Mouse (Mus musculus): ENCODE measurements around the gene Cfap77. TPM values are rescaled to one million over a fixed set of nuclear protein-coding genes. Genes with fewer than 3 reads are reported as not detected.

Gene Cfap77
- polyA plus RNA-seq, 1 experiment from 2014 or later, result 0.27 TPM

- H3K9ac ChIP-seq, result no peak overlapping the region
- ATAC-seq (ENCODE audit: insufficient number of reproducible peaks, low FRiP score), result no peak
- WGBS, result 3% methylated on average over 3 of the region's 3 CpGs
- no peaks in the 10 kb centered on the region for H3K9me3 ChIP-seq (replicated peaks)
- peaks cover 100% of the 10 kb centered on the region for H3K27me3 ChIP-seq (replicated peaks)
- H3K36me3 ChIP-seq, result peaks cover 1% of the 10 kb centered on the region
- H3K4me2 ChIP-seq, result no peak overlapping the region
- no peak overlapping the region for H3K4me3 ChIP-seq
- peaks cover 27% of the 10 kb centered on the region for H3K4me1 ChIP-seq (replicated peaks)
- H3K27ac ChIP-seq (ENCODE audit: poor library complexity, severe bottlenecking), result no peak overlapping the region
These were observed 144.0 kb downstream of the Cfap77 start for GRCm38 (mm10) chr2:28910877-28911276.

- H3K36me3 ChIP-seq, result peaks cover 9% of the 10 kb centered on the region
- H3K4me2 ChIP-seq, result no peak overlapping the region
- H3K9ac ChIP-seq, result no peak overlapping the region
- H3K27ac ChIP-seq (ENCODE audit: poor library complexity, severe bottlenecking), result no peak overlapping the region
- H3K4me3 ChIP-seq, result no peak overlapping the region; the same call in 1 of the 2 replicates
- 7% methylated on average over 25 of the region's 25 CpGs for WGBS
- peaks cover 27% of the 10 kb centered on the region for H3K4me1 ChIP-seq (replicated peaks)
- H3K9me3 ChIP-seq (replicated peaks), result no peaks in the 10 kb centered on the region
- H3K27me3 ChIP-seq (replicated peaks), result peaks cover 97% of the 10 kb centered on the region
- ATAC-seq (ENCODE audit: insufficient number of reproducible peaks, low FRiP score), result no peak
These were observed 144.8 kb downstream of the Cfap77 start for GRCm38 (mm10) chr2:28909818-28910710.

GRCm38 (mm10) chr2:28909186-28909817, 145.6 kb downstream of the Cfap77 start:
- 1% methylated on average over 41 of the region's 41 CpGs for WGBS
- no peak overlapping the region for H3K27ac ChIP-seq (ENCODE audit: poor library complexity, severe bottlenecking)
- no peak for ATAC-seq (ENCODE audit: insufficient number of reproducible peaks, low FRiP score)
- H3K36me3 ChIP-seq, result peaks cover 16% of the 10 kb centered on the region
- peak overlapping the region; percentile 69 for H3K4me2 ChIP-seq
- H3K9me3 ChIP-seq (replicated peaks), result no peaks in the 10 kb centered on the region
- H3K9ac ChIP-seq, result no peak overlapping the region
- peaks cover 89% of the 10 kb centered on the region for H3K27me3 ChIP-seq (replicated peaks)
- peaks cover 27% of the 10 kb centered on the region for H3K4me1 ChIP-seq (replicated peaks)
- peak overlapping the region; percentile 36 for H3K4me3 ChIP-seq

- no peak; the same call in 1 of the 2 replicates for ATAC-seq (ENCODE audit: insufficient number of reproducible peaks, low FRiP score)
- H3K4me3 ChIP-seq, result peak overlapping the region; percentile 36
These were observed 146.3 kb downstream of the Cfap77 start for GRCm38 (mm10) chr2:28908389-28909153.

GRCm38 (mm10) chr2:28907691-28908388, 147.0 kb downstream of the Cfap77 start:
- no peaks in the 10 kb centered on the region for H3K9me3 ChIP-seq (replicated peaks)
- peaks cover 74% of the 10 kb centered on the region for H3K27me3 ChIP-seq (replicated peaks)
- peaks cover 27% of the 10 kb centered on the region for H3K4me1 ChIP-seq (replicated peaks)
- WGBS, result 9% methylated on average over 10 of the region's 10 CpGs
- peak overlapping the region; percentile 36 for H3K4me3 ChIP-seq
- no peak overlapping the region for H3K27ac ChIP-seq (ENCODE audit: poor library complexity, severe bottlenecking)
- no peak for ATAC-seq (ENCODE audit: insufficient number of reproducible peaks, low FRiP score)
- peak overlapping the region; percentile 69 for H3K4me2 ChIP-seq
- H3K9ac ChIP-seq, result peak overlapping the region; percentile 42; the same call in 1 of the 2 replicates
- peaks cover 17% of the 10 kb centered on the region for H3K36me3 ChIP-seq

More at GRCm38 (mm10) chr2:28908389-28909153, 146.3 kb downstream of the Cfap77 start:
- H3K36me3 ChIP-seq, result peaks cover 17% of the 10 kb centered on the region
- H3K4me2 ChIP-seq, result peak overlapping the region; percentile 69
- under 1% methylated on average over 39 of the region's 39 CpGs for WGBS
- H3K9me3 ChIP-seq (replicated peaks), result no peaks in the 10 kb centered on the region
- peaks cover 82% of the 10 kb centered on the region for H3K27me3 ChIP-seq (replicated peaks)
- peaks cover 27% of the 10 kb centered on the region for H3K4me1 ChIP-seq (replicated peaks)
- no peak overlapping the region for H3K27ac ChIP-seq (ENCODE audit: poor library complexity, severe bottlenecking)
- peak overlapping the region; percentile 42 for H3K9ac ChIP-seq

- no peak overlapping the region for H3K27ac ChIP-seq (ENCODE audit: poor library complexity, severe bottlenecking)
- 78% methylated on average over 4 of the region's 4 CpGs for WGBS
- no peak overlapping the region for H3K9ac ChIP-seq
- H3K4me2 ChIP-seq, result no peak overlapping the region
- no peak overlapping the region for H3K4me3 ChIP-seq
- H3K36me3 ChIP-seq, result peaks cover 29% of the 10 kb centered on the region
- no peak for ATAC-seq (ENCODE audit: insufficient number of reproducible peaks, low FRiP score)
- peaks cover 52% of the 10 kb centered on the region for H3K27me3 ChIP-seq (replicated peaks)
- H3K9me3 ChIP-seq (replicated peaks), result no peaks in the 10 kb centered on the region
- peaks cover 20% of the 10 kb centered on the region for H3K4me1 ChIP-seq (replicated peaks)
These were observed 149.3 kb downstream of the Cfap77 start for GRCm38 (mm10) chr2:28905561-28905960.

GRCm38 (mm10) chr2:28904786-28905185, 150.1 kb downstream of the Cfap77 start:
- H3K9ac ChIP-seq, result no peak overlapping the region
- H3K27me3 ChIP-seq (replicated peaks), result peaks cover 44% of the 10 kb centered on the region
- no peak overlapping the region for H3K4me3 ChIP-seq
- H3K4me2 ChIP-seq, result no peak overlapping the region
- ATAC-seq (ENCODE audit: insufficient number of reproducible peaks, low FRiP score), result no peak
- no peak overlapping the region for H3K27ac ChIP-seq (ENCODE audit: poor library complexity, severe bottlenecking)
- peaks cover 36% of the 10 kb centered on the region for H3K36me3 ChIP-seq
- H3K9me3 ChIP-seq (replicated peaks), result no peaks in the 10 kb centered on the region
- H3K4me1 ChIP-seq (replicated peaks), result peaks cover 20% of the 10 kb centered on the region
- WGBS, result 85% methylated on average over 9 of the region's 9 CpGs

- 83% methylated on average over 5 of the region's 5 CpGs for WGBS
- no peaks in the 10 kb centered on the region for H3K9me3 ChIP-seq (replicated peaks)
- H3K4me3 ChIP-seq, result no peak overlapping the region
- no peak overlapping the region for H3K27ac ChIP-seq (ENCODE audit: poor library complexity, severe bottlenecking)
- H3K36me3 ChIP-seq, result peaks cover 42% of the 10 kb centered on the region
- H3K27me3 ChIP-seq (replicated peaks), result peaks cover 35% of the 10 kb centered on the region
- peaks cover 11% of the 10 kb centered on the region for H3K4me1 ChIP-seq (replicated peaks)
- ATAC-seq (ENCODE audit: insufficient number of reproducible peaks, low FRiP score), result no peak
- no peak overlapping the region for H3K4me2 ChIP-seq
- no peak overlapping the region for H3K9ac ChIP-seq
These were observed 151.0 kb downstream of the Cfap77 start for GRCm38 (mm10) chr2:28903871-28904270.

- H3K4me2 ChIP-seq, result no peak overlapping the region
- no peak overlapping the region for H3K9ac ChIP-seq
- no peak overlapping the region for H3K27ac ChIP-seq (ENCODE audit: poor library complexity, severe bottlenecking)
- no peaks in the 10 kb centered on the region; the same call in 1 of the 2 replicates for H3K4me1 ChIP-seq (replicated peaks)
- 90% methylated on average over 8 of the region's 8 CpGs for WGBS
- H3K27me3 ChIP-seq (replicated peaks), result peaks cover 19% of the 10 kb centered on the region
- no peak overlapping the region for H3K4me3 ChIP-seq
- ATAC-seq (ENCODE audit: insufficient number of reproducible peaks, low FRiP score), result no peak
- H3K36me3 ChIP-seq, result peaks cover 50% of the 10 kb centered on the region
- H3K9me3 ChIP-seq (replicated peaks), result no peaks in the 10 kb centered on the region
These were observed 152.6 kb downstream of the Cfap77 start for GRCm38 (mm10) chr2:28902291-28902690.

- Histone ChIP-seq H3K4me1 (replicated peaks) (no peaks in the 10 kb centered on the region; the same call in 1 of the 2 replicates), H3K4me2 (no peak overlapping the region), H3K36me3 (peaks cover 70% of the 10 kb centered on the region), H3K4me3 (no peak overlapping the region), H3K27me3 (replicated peaks) (no peaks in the 10 kb centered on the region), H3K9me3 (replicated peaks) (no peaks in the 10 kb centered on the region), H3K9ac (no peak overlapping the region), H3K27ac (ENCODE audit: poor library complexity, severe bottlenecking) (no peak overlapping the region)
- ATAC-seq (ENCODE audit: insufficient number of reproducible peaks, low FRiP score), result no peak
- 91% methylated on average over 4 of the region's 4 CpGs for WGBS
These were observed 157.4 kb downstream of the Cfap77 start for GRCm38 (mm10) chr2:28897340-28897899.

Data from heart, embryonic 12.5 days (tissue).